Mouse (Mus musculus) kidney, adult 2 months (tissue): ENCODE results near the gene Flot1. TPM values are rescaled to one million over a fixed set of nuclear protein-coding genes. Genes with fewer than 3 reads are reported as not detected.
A peak's percentile ranks its signal among the peaks of the same experiment; 100 is the strongest.

Source experiments
- DNase-seq: peaks from one replicate; pipeline ENCODE4 v3.0.0; 2021
- H3K27ac ChIP-seq: fragments of 200-500 bp; 2 replicates; pipeline ENCODE4 v1.5.1; 2012; ENCODE audit warnings: low read depth, low read length, control low read depth, inconsistent platforms; ENCODE audit not compliant: insufficient read depth
- H3K27me3 ChIP-seq: fragments of 200-500 bp; replicated peaks from 2 replicates; pipeline ENCODE4 v1.6.1; 2012; ENCODE audit warnings: mild to moderate bottlenecking, moderate library complexity, low read length, inconsistent platforms; ENCODE audit not compliant: control insufficient read depth, insufficient read depth
- H3K36me3 ChIP-seq: fragments of 200-500 bp; 2 replicates; pipeline ENCODE4 v1.6.1; 2012; ENCODE audit warnings: mild to moderate bottlenecking, moderate library complexity, low read length, inconsistent platforms; ENCODE audit not compliant: control insufficient read depth, insufficient read depth
- H3K4me1 ChIP-seq: fragments of 200-500 bp; 2 replicates; pipeline ENCODE4 v1.6.1; 2011; ENCODE audit warnings: low read length; ENCODE audit not compliant: control insufficient read depth, insufficient read depth
- H3K4me3 ChIP-seq: fragments of 200-500 bp; 2 replicates; pipeline ENCODE4 v1.5.1; 2011; ENCODE audit warnings: mild to moderate bottlenecking, low read depth, low read length, control low read depth; ENCODE audit not compliant: insufficient read depth
- CTCF ChIP-seq: fragments of 200-500 bp; conservative IDR thresholded peaks from 2 replicates; pipeline ENCODE4 v1.5.1; 2011; ENCODE audit warnings: low read depth, mild to moderate bottlenecking, control low read depth, low read length, moderate library complexity, mixed read lengths; ENCODE audit not compliant: insufficient read depth, insufficient read length
- POLR2A ChIP-seq: fragments of 200-500 bp; IDR thresholded peaks from one replicate; pipeline ENCODE4 v1.6.1; 2011; ENCODE audit warnings: low read depth, low read length, control low read depth
- WGBS: fragments of 180-500 bp; shearing (Covaris S2); methylation state at CpG from one replicate; pipeline ENCODE4 v1.1.7; 2018; 5-methylcytosine and 5-hydroxymethylcytosine counted together
- polyA plus RNA-seq: library from polyadenylated mRNA; depleted of rRNA; stranded (reverse); fragments of >200 nt; gene quantifications from 2 replicates; pipeline ENCODE4 v1.2.3, GENCODE M21; 2012

Gene Flot1
- polyA plus RNA-seq, 1 experiment = 45.3 TPM

GRCm38 (mm10) chr17:35782924-35783323, 40.1 kb upstream of the Flot1 start:
- TF ChIP-seq POLR2A (no peak), CTCF (no peak)
- WGBS = 79% methylated on average over 5 of the region's 5 CpGs
- H3K27ac ChIP-seq = no peak overlapping the region
- no peaks in the 10 kb centered on the region for H3K27me3 ChIP-seq
- no peaks in the 10 kb centered on the region for H3K4me1 ChIP-seq
- DNase-seq = peak; percentile 41
- no peaks in the 10 kb centered on the region for H3K36me3 ChIP-seq
- no peak overlapping the region for H3K4me3 ChIP-seq

- DNase-seq = no peak
- H3K27me3 ChIP-seq = no peaks in the 10 kb centered on the region
- TF ChIP-seq CTCF (no peak), POLR2A (no peak)
- H3K27ac ChIP-seq = no peak overlapping the region
- no peaks in the 10 kb centered on the region for H3K4me1 ChIP-seq
- no peak overlapping the region for H3K4me3 ChIP-seq
- H3K36me3 ChIP-seq = no peaks in the 10 kb centered on the region
- WGBS = 88% methylated on average over 6 of the region's 6 CpGs
These were observed 39.1 kb upstream of the Flot1 start for GRCm38 (mm10) chr17:35783944-35784343.

- DNase-seq = no peak
- H3K27ac ChIP-seq = no peak overlapping the region
These were observed 37.9 kb upstream of the Flot1 start for GRCm38 (mm10) chr17:35785140-35785539.

GRCm38 (mm10) chr17:35787493-35787892, 35.5 kb upstream of the Flot1 start:
- no peak overlapping the region for H3K4me3 ChIP-seq
- no peaks in the 10 kb centered on the region for H3K27me3 ChIP-seq
- no peaks in the 10 kb centered on the region for H3K4me1 ChIP-seq
- DNase-seq = no peak
- H3K36me3 ChIP-seq = no peaks in the 10 kb centered on the region
- TF ChIP-seq POLR2A (no peak), CTCF (no peak)
- no peak overlapping the region for H3K27ac ChIP-seq

More at GRCm38 (mm10) chr17:35785140-35785539, 37.9 kb upstream of the Flot1 start:
- WGBS = 88% methylated on average over 4 of the region's 4 CpGs
- H3K36me3 ChIP-seq = no peaks in the 10 kb centered on the region
- no peaks in the 10 kb centered on the region for H3K27me3 ChIP-seq
- no peak overlapping the region for H3K4me3 ChIP-seq
- TF ChIP-seq POLR2A = no peak
- TF ChIP-seq CTCF = no peak
- no peaks in the 10 kb centered on the region for H3K4me1 ChIP-seq

DNA sequence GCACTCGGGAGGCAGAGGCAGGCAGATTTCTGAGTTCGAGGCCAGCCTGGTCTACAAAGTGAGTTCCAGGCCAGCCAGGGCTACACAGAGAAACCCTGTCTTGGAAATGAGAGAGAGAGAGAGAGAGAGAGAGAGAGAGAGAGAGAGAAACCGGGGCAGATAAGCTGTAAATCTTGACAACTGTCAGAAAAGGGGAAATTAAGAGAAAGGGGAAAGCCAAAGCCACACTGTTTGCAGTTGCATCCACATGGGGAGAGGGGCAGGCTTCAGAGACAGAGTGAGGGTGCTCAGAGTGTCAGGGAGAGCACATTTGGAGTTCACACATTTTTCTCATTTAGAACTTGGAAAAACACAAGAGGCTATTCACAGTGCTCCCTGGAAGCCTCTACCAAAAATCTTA, 35.0 kb upstream of the Flot1 start:
- Histone ChIP-seq H3K4me1 (no peaks in the 10 kb centered on the region), H3K27ac (no peak overlapping the region), H3K36me3 (no peaks in the 10 kb centered on the region), H3K27me3 (no peaks in the 10 kb centered on the region), H3K4me3 (no peak overlapping the region)
- 72% methylated on average over 3 of the region's 3 CpGs for WGBS
- no peak for TF ChIP-seq POLR2A
- TF ChIP-seq CTCF = no peak
- DNase-seq = no peak

DNA sequence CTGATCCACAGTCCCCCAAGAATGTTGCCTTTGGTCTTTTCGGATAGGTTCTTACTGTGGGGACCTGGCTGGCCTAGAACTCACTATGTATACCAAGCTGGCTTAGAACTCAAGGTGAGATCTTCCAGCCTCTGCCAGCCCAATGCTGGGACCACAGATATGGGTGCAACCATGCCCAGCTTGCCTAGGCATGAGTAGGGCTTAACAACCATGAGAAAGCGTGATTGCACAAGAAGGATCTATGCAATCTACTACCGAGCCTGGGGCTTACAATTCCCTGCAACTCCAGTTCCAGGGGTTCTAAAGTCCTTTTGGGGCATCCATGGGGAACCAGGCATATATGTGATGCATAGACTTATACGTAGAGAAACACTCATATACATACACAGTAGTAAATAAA, 32.1 kb upstream of the Flot1 start:
- H3K4me3 ChIP-seq = no peak overlapping the region
- no peak for DNase-seq
- WGBS = 94% methylated on average over 4 of the region's 4 CpGs
- H3K36me3 ChIP-seq = no peaks in the 10 kb centered on the region
- H3K4me1 ChIP-seq = no peaks in the 10 kb centered on the region
- no peak overlapping the region for H3K27ac ChIP-seq
- TF ChIP-seq CTCF (no peak), POLR2A (no peak)
- H3K27me3 ChIP-seq = no peaks in the 10 kb centered on the region

DNA sequence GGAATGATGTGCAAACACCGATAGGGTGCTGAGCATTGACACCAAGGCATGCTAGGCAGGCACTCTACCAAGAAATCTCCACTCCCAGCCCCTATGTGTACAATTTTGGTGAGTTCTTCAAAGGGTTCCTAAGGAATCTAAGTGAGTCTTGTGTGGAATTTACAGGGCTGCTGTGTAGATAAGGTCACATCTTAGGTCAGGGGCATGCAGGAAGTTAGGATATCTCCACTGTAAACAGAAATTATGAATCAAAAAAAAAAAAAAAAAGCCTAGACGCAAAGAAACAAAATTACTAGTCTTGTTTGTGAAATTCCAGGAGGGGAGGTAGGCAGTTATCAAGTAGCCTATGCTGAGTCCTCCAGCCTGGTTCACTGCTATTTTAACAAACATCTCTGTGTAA, 30.2 kb upstream of the Flot1 start:
- TF ChIP-seq CTCF = no peak
- TF ChIP-seq POLR2A = no peak
- Histone ChIP-seq H3K4me3 (no peak overlapping the region), H3K27ac (no peak overlapping the region), H3K4me1 (no peaks in the 10 kb centered on the region), H3K36me3 (no peaks in the 10 kb centered on the region), H3K27me3 (no peaks in the 10 kb centered on the region)
- DNase-seq = no peak
- WGBS = 78% methylated on average over 2 of the region's 2 CpGs

GRCm38 (mm10) chr17:35795099-35795498, 27.9 kb upstream of the Flot1 start:
- H3K27ac ChIP-seq = no peak overlapping the region
- H3K36me3 ChIP-seq = no peaks in the 10 kb centered on the region
- no peaks in the 10 kb centered on the region for H3K27me3 ChIP-seq
- TF ChIP-seq CTCF (no peak), POLR2A (no peak)
- no peak overlapping the region for H3K4me3 ChIP-seq
- DNase-seq = no peak
- WGBS = 44% methylated on average over 2 of the region's 2 CpGs
- H3K4me1 ChIP-seq = no peaks in the 10 kb centered on the region
